Mouse (Mus musculus) heart, adult 2 months (tissue): ENCODE measurements around the gene Atp6v1b1. TPM values are rescaled to one million over a fixed set of nuclear protein-coding genes. Genes with fewer than 3 reads are reported as not detected.

ENCODE experiments used
- DNase-seq, 2 experiments: peaks; one replicate each; pipeline ENCODE4 v3.0.0; 2021
- H3K27ac ChIP-seq: fragments of 200-600 bp; 2 replicates; pipeline ENCODE4 v1.8.1; 2022
- H3K27me3 ChIP-seq: fragments of 200-500 bp; 2 replicates; pipeline ENCODE4 v1.6.1; 2012; ENCODE audit warnings: mild to moderate bottlenecking, low read length, inconsistent platforms, mixed read lengths; ENCODE audit not compliant: control insufficient read depth, insufficient read depth
- H3K36me3 ChIP-seq: fragments of 200-500 bp; 2 replicates; pipeline ENCODE4 v1.6.1; 2012; ENCODE audit warnings: low read length, inconsistent platforms; ENCODE audit not compliant: control insufficient read depth, insufficient read depth
- H3K4me1 ChIP-seq: fragments of 200-500 bp; 2 replicates; pipeline ENCODE4 v1.6.1; 2011; ENCODE audit warnings: low read length; ENCODE audit not compliant: control insufficient read depth, insufficient read depth
- H3K4me3 ChIP-seq: fragments of 200-600 bp; 2 replicates; pipeline ENCODE4 v1.8.1; 2022
- H3K79me2 ChIP-seq: fragments of 200-500 bp; replicated peaks from 2 replicates; pipeline ENCODE4 v1.6.1; 2012; ENCODE audit warnings: mild to moderate bottlenecking, inconsistent platforms, low read length, moderate library complexity, mixed read lengths; ENCODE audit not compliant: control insufficient read depth, insufficient read depth
- H3K9ac ChIP-seq: fragments of 200-500 bp; 2 replicates; pipeline ENCODE4 v1.6.1; 2012; ENCODE audit warnings: low read depth, mild to moderate bottlenecking, control low read depth, inconsistent platforms, low read length, mixed read lengths
- CTCF ChIP-seq: fragments of 200-600 bp; IDR thresholded peaks from 2 replicates; pipeline ENCODE4 v1.8.1; 2022; ENCODE audit warnings: antibody characterized with exemption, mild to moderate bottlenecking, moderate library complexity
- EP300 ChIP-seq: fragments of 200-500 bp; IDR thresholded peaks from 2 replicates; pipeline ENCODE4 v1.6.1; 2011; ENCODE audit warnings: low read depth, low read length, control low read depth; ENCODE audit not compliant: insufficient read depth
- POLR2A ChIP-seq: fragments of 200-500 bp; IDR thresholded peaks from 2 replicates; pipeline ENCODE4 v1.6.1; 2011; ENCODE audit warnings: mild to moderate bottlenecking, low read depth, low read length, control low read depth; ENCODE audit not compliant: insufficient read depth
- WGBS: fragments of 180-500 bp; shearing (Covaris S2); methylation state at CpG from one replicate; pipeline ENCODE4 v1.1.7; 2018; 5-methylcytosine and 5-hydroxymethylcytosine counted together
- intact Hi-C: fragments of 180-260 bp; cut with DNase I; formaldehyde crosslinking; loops from one replicate; pipeline ENCODE4 v1.15.1; 2025
- polyA plus RNA-seq: library from polyadenylated mRNA; depleted of rRNA; stranded (reverse); fragments of >200 nt; gene quantifications from 2 replicates; pipeline ENCODE4 v1.2.3, GENCODE M21; 2012
- total RNA-seq, 2 experiments: library from RNA; stranded (reverse); gene quantifications; 2 replicates each; pipeline ENCODE4 v1.2.3; 2021

The Atp6v1b1 gene
- total and polyA plus RNA-seq, 3 experiments: 1.4 TPM; not detected in 2

DNA sequence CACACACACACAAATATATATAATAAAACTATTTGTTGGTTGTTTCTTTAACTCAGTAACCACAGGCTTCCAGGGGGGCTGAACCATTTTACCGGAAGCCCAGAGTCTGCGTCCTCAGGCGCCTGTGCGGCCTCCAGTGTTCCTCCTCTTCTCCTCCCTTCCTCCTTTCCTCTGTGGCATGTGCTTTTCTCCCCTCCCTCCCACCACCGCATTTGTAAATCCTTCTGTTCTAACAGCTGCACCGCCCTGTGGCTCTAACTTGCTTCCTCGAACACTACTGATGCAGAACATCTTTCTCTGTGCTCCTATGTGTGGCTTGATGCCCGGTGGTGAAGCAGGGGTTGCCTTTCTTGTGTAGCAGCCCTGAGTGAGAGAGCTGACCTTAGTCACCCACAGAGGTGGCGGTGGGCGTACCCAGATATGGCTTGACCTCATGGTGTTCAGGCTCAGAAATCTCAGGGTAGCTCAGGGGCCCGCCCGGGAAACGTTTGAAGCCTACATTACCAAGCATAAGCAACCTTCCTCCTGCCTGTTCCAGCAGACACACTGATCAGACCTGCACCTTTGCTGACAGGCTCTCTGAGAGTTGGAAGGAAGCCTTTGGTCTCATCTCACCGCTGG lies 13.3 kb upstream of the Atp6v1b1 start:
- H3K27me3 ChIP-seq: no peaks in the 10 kb centered on the region
- intact Hi-C loops: no loop called here
- no peak overlapping the region for H3K4me3 ChIP-seq
- H3K4me1 ChIP-seq: no peaks in the 10 kb centered on the region
- no peaks in the 10 kb centered on the region for H3K36me3 ChIP-seq
- H3K9ac ChIP-seq: no peak overlapping the region
- no peaks in the 10 kb centered on the region for H3K79me2 ChIP-seq
- H3K27ac ChIP-seq: no peak overlapping the region
- TF ChIP-seq EP300 (no peak), CTCF (no peak), POLR2A (no peak)
- DNase-seq: no peak
- 57% methylated on average over 14 of the region's 14 CpGs for WGBS

DNA sequence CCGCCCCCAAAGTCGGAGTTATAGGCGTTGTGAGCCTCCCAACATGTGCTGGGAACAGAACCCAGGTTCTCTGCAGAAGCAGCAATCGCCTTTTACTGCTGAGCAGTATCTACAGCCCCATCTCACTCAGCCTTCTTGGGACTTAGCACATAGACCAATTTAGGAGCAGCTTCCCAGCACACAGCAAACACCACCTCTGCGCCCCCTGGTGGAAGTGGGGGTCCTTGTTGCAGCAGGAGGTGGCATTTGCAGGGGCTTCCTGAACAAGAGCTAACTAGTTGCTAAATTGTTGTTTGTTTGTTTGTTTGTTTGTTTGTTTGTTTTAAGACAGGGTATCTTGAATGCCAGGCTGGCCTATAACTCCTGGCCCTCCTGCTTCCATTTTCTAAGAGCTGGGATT lies 11.7 kb upstream of the Atp6v1b1 start:
- H3K4me1 ChIP-seq: no peaks in the 10 kb centered on the region
- no peaks in the 10 kb centered on the region for H3K79me2 ChIP-seq
- no peaks in the 10 kb centered on the region for H3K36me3 ChIP-seq
- TF ChIP-seq CTCF (peak; percentile 85), POLR2A (no peak), EP300 (no peak)
- no peak overlapping the region for H3K27ac ChIP-seq
- no peak overlapping the region for H3K9ac ChIP-seq
- H3K4me3 ChIP-seq: no peak overlapping the region
- 23% methylated on average over 5 of the region's 5 CpGs for WGBS
- peak; percentile 54 to 76 for DNase-seq
- intact Hi-C loops: loop anchor here (1.0 kb wide), 1 partner anchor 37 kb away; no protein-coding TSS in a partner anchor
- H3K27me3 ChIP-seq: no peaks in the 10 kb centered on the region

DNA sequence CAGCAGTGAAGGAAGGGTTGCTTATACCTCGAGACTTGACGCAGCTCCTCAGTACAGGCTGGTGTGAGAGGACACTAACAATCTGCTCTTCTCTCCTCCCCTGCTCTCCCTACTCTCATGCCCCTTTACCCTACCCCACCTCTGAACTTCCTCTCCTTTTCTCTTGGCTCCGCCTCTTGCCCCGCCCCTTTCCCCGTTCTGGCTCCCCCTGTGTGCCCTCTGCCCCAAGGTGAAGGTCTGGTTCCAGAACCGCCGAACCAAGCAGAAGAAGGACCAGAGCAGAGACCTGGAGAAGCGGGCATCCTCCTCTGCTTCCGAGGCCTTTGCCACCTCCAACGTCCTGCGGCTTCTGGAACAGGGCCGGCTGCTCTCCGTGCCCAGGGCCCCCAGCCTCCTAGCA lies 5.5 kb upstream of the Atp6v1b1 start:
- DNase-seq: no peak
- Histone ChIP-seq H3K27ac (no peak overlapping the region), H3K79me2 (no peaks in the 10 kb centered on the region), H3K4me3 (no peak overlapping the region), H3K36me3 (no peaks in the 10 kb centered on the region), H3K27me3 (peaks cover 3% of the 10 kb centered on the region), H3K4me1 (no peaks in the 10 kb centered on the region), H3K9ac (no peak overlapping the region)
- WGBS: 29% methylated on average over 13 of the region's 13 CpGs
- TF ChIP-seq POLR2A (no peak), CTCF (no peak), EP300 (no peak)
- intact Hi-C loops: no loop called here

DNA sequence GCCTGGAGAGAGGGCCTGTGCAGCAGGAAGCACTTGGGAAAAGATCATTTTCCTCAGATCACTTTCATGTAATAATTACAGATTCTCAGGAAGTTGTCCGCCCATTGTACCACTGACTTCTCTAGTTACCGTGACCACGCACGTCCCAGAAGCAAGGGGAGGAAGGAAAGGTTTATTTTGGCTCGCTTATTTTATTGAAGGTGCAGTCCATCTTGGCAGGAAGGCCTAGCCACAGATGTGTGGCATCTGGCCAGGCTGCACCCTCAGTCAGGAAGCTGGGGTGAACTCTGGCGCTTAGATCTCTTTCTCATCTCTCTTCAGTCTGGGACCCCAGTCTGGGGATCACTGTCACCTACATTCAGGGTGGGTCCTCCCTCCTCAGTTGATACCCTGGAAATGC lies 4.2 kb upstream of the Atp6v1b1 start:
- no peak for DNase-seq
- Histone ChIP-seq H3K4me1 (no peaks in the 10 kb centered on the region), H3K79me2 (no peaks in the 10 kb centered on the region), H3K36me3 (no peaks in the 10 kb centered on the region), H3K9ac (no peak overlapping the region), H3K4me3 (no peak overlapping the region), H3K27ac (no peak overlapping the region), H3K27me3 (peaks cover 3% of the 10 kb centered on the region)
- TF ChIP-seq CTCF (no peak), EP300 (no peak), POLR2A (no peak)
- WGBS: 45% methylated on average over 6 of the region's 6 CpGs
- intact Hi-C loops: no loop called here

DNA sequence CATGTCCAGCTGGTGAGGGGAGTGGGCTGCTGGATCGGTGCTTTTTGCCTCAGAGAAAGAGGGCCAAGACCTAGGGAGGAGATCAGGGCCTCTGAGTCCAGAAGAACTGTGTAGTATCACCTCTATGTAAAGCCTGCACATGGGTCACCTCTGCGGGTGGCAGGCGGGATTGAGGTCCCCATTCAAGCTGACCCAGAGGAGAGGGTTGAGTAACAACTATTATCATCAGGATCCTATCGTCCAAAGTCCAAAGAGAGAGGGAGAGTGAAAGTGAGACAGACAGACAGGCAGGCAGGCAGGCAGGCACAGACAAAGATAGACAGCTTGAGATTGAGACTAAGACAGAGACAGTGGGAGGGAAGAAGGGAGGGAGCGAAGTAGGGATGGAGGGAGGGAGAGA lies 422 bp downstream of the Atp6v1b1 start:
- WGBS: 68% methylated on average over 5 of the region's 5 CpGs
- H3K27me3 ChIP-seq: no peaks in the 10 kb centered on the region

DNA sequence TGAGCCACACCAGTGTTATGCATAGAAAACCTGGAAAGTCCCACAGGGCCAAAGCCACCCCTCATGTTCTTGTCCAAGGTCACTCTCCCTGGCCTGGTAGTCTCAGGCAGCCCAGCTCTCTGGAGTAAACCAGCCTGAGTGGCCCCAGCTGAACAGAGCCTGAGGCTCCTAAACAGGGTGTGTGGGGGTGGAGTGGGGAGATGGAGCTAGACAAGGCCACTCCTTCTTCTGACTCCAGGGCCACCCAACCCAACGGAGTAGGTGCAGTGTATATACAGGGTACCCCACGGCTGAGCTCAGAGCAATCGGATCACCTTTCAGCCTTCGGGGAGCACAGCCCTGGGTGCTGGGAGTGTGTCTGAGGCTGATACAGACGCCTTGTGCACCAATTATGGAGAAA lies 1.3 kb downstream of the Atp6v1b1 start:
- no peak for DNase-seq
- no peak overlapping the region for H3K4me3 ChIP-seq
- no peaks in the 10 kb centered on the region for H3K27me3 ChIP-seq
- H3K36me3 ChIP-seq: no peaks in the 10 kb centered on the region
- 78% methylated on average over 5 of the region's 5 CpGs for WGBS
- no peak overlapping the region for H3K27ac ChIP-seq
- intact Hi-C loops: no loop called here
- no peaks in the 10 kb centered on the region for H3K4me1 ChIP-seq
- no peak overlapping the region for H3K9ac ChIP-seq
- TF ChIP-seq POLR2A (no peak), CTCF (no peak), EP300 (no peak)
- no peaks in the 10 kb centered on the region for H3K79me2 ChIP-seq

More for the DNA sequence above, 422 bp downstream of the Atp6v1b1 start:
- TF ChIP-seq EP300 (no peak), CTCF (no peak)
- H3K27ac ChIP-seq: no peak overlapping the region
- intact Hi-C loops: no loop called here
- DNase-seq: no peak
- no peaks in the 10 kb centered on the region for H3K36me3 ChIP-seq
- no peak overlapping the region for H3K4me3 ChIP-seq
- H3K79me2 ChIP-seq: no peaks in the 10 kb centered on the region
- no peaks in the 10 kb centered on the region for H3K4me1 ChIP-seq
- H3K9ac ChIP-seq: no peak overlapping the region

DNA sequence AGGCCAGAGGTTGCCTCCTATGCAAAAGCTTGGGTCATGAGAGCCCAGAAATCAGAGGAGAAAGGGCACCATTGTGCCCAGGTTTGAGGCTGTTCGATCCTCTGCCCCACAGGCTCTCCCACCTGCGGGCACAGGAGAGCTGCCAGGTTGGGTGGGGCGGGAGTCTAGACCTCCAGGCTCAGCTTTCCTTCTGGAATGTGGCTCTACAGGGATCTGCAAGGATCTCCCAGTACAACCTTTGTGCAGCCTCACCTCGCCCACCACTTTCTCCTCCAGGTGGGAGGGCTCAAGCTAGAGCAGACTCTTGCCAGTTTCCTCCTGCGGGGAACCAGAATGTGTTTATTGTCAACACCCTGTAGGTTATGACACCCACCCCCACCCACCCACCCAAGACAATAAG lies 1.8 kb downstream of the Atp6v1b1 start:
- intact Hi-C loops: no loop called here
- H3K79me2 ChIP-seq: no peaks in the 10 kb centered on the region
- H3K27ac ChIP-seq: no peak overlapping the region
- no peak overlapping the region for H3K4me3 ChIP-seq
- no peaks in the 10 kb centered on the region for H3K36me3 ChIP-seq
- TF ChIP-seq CTCF (no peak), EP300 (no peak), POLR2A (no peak)
- H3K4me1 ChIP-seq: no peaks in the 10 kb centered on the region
- 65% methylated on average over 5 of the region's 5 CpGs for WGBS
- H3K27me3 ChIP-seq: no peaks in the 10 kb centered on the region
- no peak for DNase-seq
- H3K9ac ChIP-seq: no peak overlapping the region
